Mouse (Mus musculus) myocyte (in vitro differentiated cells): ENCODE measurements around the gene Ylpm1. TPM values are rescaled to one million over a fixed set of nuclear protein-coding genes. Genes with fewer than 3 reads are reported as not detected.

ENCODE experiments used
- H3K27me3 ChIP-seq: one replicate; pipeline ENCODE4 v1.6.1; 2011; ENCODE audit not compliant: control insufficient read depth, insufficient read depth, insufficient read length
- H3K36me3 ChIP-seq: one replicate; pipeline ENCODE4 v1.6.1; 2011; ENCODE audit not compliant: control insufficient read depth, insufficient read depth
- H3K4me2 ChIP-seq: one replicate; pipeline ENCODE4 v1.6.1; 2011; ENCODE audit warnings: low read depth, control low read depth
- H3K4me3 ChIP-seq: one replicate; pipeline ENCODE4 v1.5.1; 2011; ENCODE audit warnings: mild to moderate bottlenecking, control low read depth, moderate library complexity
- H3K79me2 ChIP-seq: one replicate; pipeline ENCODE4 v1.6.1; 2011; ENCODE audit not compliant: control insufficient read depth, insufficient read depth
- H3ac ChIP-seq: one replicate; pipeline ENCODE4 v1.6.1; 2011; ENCODE audit not compliant: control insufficient read depth, insufficient read length
- CEBPB ChIP-seq: IDR thresholded peaks from 2 replicates; pipeline ENCODE4 v1.6.1; 2011; ENCODE audit warnings: mild to moderate bottlenecking, moderate library complexity; ENCODE audit not compliant: poor library complexity, insufficient read depth, severe bottlenecking
- E2F4 ChIP-seq: IDR thresholded peaks from one replicate; pipeline ENCODE4 v1.6.1; 2011; ENCODE audit warnings: mild to moderate bottlenecking, control low read depth, moderate library complexity; ENCODE audit not compliant: insufficient read depth
- MAX ChIP-seq: IDR thresholded peaks from one replicate; pipeline ENCODE4 v1.6.1; 2011; ENCODE audit warnings: low read depth, mild to moderate bottlenecking, control low read depth
- MYOD1 ChIP-seq, 3 experiments: IDR thresholded peaks; one replicate each; pipeline ENCODE4 v1.6.1; 2011; ENCODE audit warnings: control low read depth in 2 of 3, low read depth in 2 of 3, mild to moderate bottlenecking in 2 of 3, moderate library complexity in 1 of 3; ENCODE audit not compliant: insufficient read length in 2 of 3, control insufficient read depth in 1 of 3
- MYOG ChIP-seq, 3 experiments: IDR thresholded peaks; one replicate each; pipeline ENCODE4 v1.6.1; 2011; ENCODE audit warnings: control low read depth in 2 of 3, low read depth in 2 of 3, mild to moderate bottlenecking in 2 of 3; ENCODE audit not compliant: insufficient read length in 2 of 3, control insufficient read depth in 1 of 3, insufficient read depth in 1 of 3
- POLR2A ChIP-seq: IDR thresholded peaks from one replicate; pipeline ENCODE4 v1.6.1; 2011; ENCODE audit warnings: low read depth, mild to moderate bottlenecking, control low read depth, moderate library complexity; ENCODE audit not compliant: insufficient read length
- POLR2AphosphoS2 ChIP-seq: IDR thresholded peaks from one replicate; pipeline ENCODE4 v1.6.1; 2011; ENCODE audit warnings: low read depth, control low read depth; ENCODE audit not compliant: insufficient read length
- REST ChIP-seq: IDR thresholded peaks from one replicate; pipeline ENCODE4 v1.6.1; 2011; ENCODE audit warnings: mild to moderate bottlenecking, control low read depth, moderate library complexity; ENCODE audit not compliant: insufficient read depth, insufficient read length
- SRF ChIP-seq: IDR thresholded peaks from one replicate; pipeline ENCODE4 v1.6.1; 2011; ENCODE audit warnings: low read depth; ENCODE audit not compliant: control insufficient read depth, insufficient read length
- TCF12 ChIP-seq: IDR thresholded peaks from one replicate; pipeline ENCODE4 v1.6.1; 2011; ENCODE audit warnings: mild to moderate bottlenecking, control low read depth; ENCODE audit not compliant: poor library complexity, insufficient read depth, severe bottlenecking
- TCF3 ChIP-seq: IDR thresholded peaks from one replicate; pipeline ENCODE4 v1.6.1; 2011; ENCODE audit warnings: low read depth, control low read depth; ENCODE audit not compliant: insufficient read length
- USF1 ChIP-seq: IDR thresholded peaks from one replicate; pipeline ENCODE4 v1.6.1; 2011; ENCODE audit warnings: low read depth, mild to moderate bottlenecking, control low read depth, moderate library complexity
- polyA plus RNA-seq: library from polyadenylated mRNA; unstranded; fragments of >200 nt; fragmentation: generic; extraction: Trizol; gene quantifications from one replicate; pipeline ENCODE4 v1.2.1, GENCODE M21; 2012; ENCODE audit warnings: missing spikeins

Gene Ylpm1
- polyA plus RNA-seq, 1 experiment, result 21.0 TPM

DNA sequence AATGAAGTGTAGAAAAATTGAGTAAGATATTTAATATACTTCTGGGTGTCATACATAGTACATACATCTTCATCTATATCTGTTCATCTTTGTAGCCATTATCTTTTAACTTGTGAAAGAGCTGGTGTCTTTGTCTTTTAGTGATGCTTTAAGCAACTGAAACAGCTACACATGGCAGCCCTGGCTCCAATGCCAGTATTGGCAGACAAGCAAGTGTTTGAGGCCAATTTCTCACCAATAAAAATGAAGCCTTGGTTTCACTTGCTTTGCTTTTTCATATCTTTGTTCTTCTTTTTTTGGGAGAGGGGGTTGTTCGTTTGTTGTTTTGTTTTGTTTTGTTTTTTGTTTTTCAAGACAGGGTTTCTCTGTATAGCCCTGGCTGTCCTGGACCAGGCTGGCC lies 10.1 kb downstream of the Ylpm1 start:
- Histone ChIP-seq H3K36me3 (peaks cover 35% of the 10 kb centered on the region), H3K79me2 (peaks cover 100% of the 10 kb centered on the region), H3K27me3 (no peaks in the 10 kb centered on the region), H3ac (no peak overlapping the region), H3K4me3 (no peak overlapping the region), H3K4me2 (no peak overlapping the region)
- TF ChIP-seq TCF12 (no peak), POLR2A (no peak), CEBPB (no peak), MAX (no peak), MYOD1 (IDR thresholded peaks at IDR 0.05; ENCODE audit: control insufficient read depth in 1 of 3, insufficient read length in 2 of 3, low read depth in 2 of 3) (no peak), MYOG (IDR thresholded peaks at IDR 0.05; ENCODE audit: control insufficient read depth in 1 of 3, insufficient read depth in 1 of 3, insufficient read length in 2 of 3, low read depth in 2 of 3) (no peak), E2F4 (no peak), SRF (no peak), POLR2AphosphoS2 (no peak), REST (no peak), USF1 (no peak), TCF3 (no peak)

DNA sequence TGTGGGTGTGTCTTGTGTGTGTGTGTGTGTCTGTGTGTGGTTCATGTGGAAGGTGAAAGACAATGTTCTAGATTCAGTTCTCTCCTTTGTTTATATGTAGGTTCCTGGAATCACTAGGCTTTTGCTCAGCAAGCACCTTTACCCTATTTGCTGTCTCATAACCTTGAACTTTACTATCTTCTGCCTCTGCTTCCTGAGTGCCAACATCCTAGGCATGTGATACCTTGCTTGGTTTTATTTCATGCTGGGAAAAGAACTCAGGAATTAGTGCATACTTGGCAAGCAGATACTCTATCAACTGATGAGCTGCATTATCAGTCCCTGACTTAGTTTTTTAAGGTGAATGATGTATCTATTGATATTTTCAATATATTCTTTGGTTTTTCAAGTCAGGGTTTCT lies 10.9 kb downstream of the Ylpm1 start:
- Histone ChIP-seq H3K4me3 (no peak overlapping the region), H3K79me2 (peaks cover 98% of the 10 kb centered on the region), H3K36me3 (peaks cover 29% of the 10 kb centered on the region), H3K4me2 (no peak overlapping the region), H3ac (no peak overlapping the region), H3K27me3 (no peaks in the 10 kb centered on the region)
- no peak for TF ChIP-seq USF1
- TF ChIP-seq POLR2AphosphoS2, result no peak
- no peak for TF ChIP-seq POLR2A
- no peak for TF ChIP-seq MYOG (IDR thresholded peaks at IDR 0.05; ENCODE audit: control insufficient read depth in 1 of 3, insufficient read depth in 1 of 3, insufficient read length in 2 of 3, low read depth in 2 of 3)
- no peak for TF ChIP-seq SRF
- no peak for TF ChIP-seq TCF3
- TF ChIP-seq TCF12, result no peak
- TF ChIP-seq E2F4, result no peak
- no peak for TF ChIP-seq CEBPB
- no peak for TF ChIP-seq MAX
- no peak for TF ChIP-seq MYOD1 (IDR thresholded peaks at IDR 0.05; ENCODE audit: control insufficient read depth in 1 of 3, insufficient read length in 2 of 3, low read depth in 2 of 3)
- no peak for TF ChIP-seq REST

GRCm38 (mm10) chr12:85009776-85010175 lies 13.7 kb downstream of the Ylpm1 start:
- no peaks in the 10 kb centered on the region for H3K27me3 ChIP-seq
- H3K4me2 ChIP-seq, result no peak overlapping the region
- H3K36me3 ChIP-seq, result peaks cover 28% of the 10 kb centered on the region

DNA sequence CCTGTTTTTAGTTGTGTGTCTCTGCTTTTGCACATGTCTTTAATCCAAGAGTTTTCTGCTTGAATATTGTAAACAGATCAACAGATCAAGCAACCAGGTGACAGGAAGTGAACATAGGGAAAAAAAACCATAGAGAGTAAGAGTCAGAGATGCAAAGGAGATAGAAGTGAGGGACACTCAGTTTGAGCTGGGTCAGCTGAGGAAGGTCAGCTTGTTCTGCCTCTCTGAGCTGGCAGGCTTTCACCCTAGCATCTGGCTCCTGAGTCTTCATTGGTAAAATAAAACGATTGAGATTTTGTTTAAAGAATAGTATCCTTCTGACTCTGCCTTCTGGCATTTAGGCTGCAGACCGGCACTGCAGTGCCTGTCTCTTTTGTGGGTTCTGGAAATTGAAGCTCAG lies 14.4 kb downstream of the Ylpm1 start:
- Histone ChIP-seq H3K36me3 (peaks cover 28% of the 10 kb centered on the region), H3K27me3 (no peaks in the 10 kb centered on the region), H3K4me2 (no peak overlapping the region), H3K79me2 (peaks cover 72% of the 10 kb centered on the region), H3ac (no peak overlapping the region), H3K4me3 (no peak overlapping the region)
- TF ChIP-seq CEBPB, result no peak

More at GRCm38 (mm10) chr12:85009776-85010175, 13.7 kb downstream of the Ylpm1 start:
- peaks cover 80% of the 10 kb centered on the region for H3K79me2 ChIP-seq
- TF ChIP-seq TCF12 (no peak), MYOG (IDR thresholded peaks at IDR 0.05; ENCODE audit: control insufficient read depth in 1 of 3, insufficient read depth in 1 of 3, insufficient read length in 2 of 3, low read depth in 2 of 3) (no peak), USF1 (no peak), MYOD1 (IDR thresholded peaks at IDR 0.05; ENCODE audit: control insufficient read depth in 1 of 3, insufficient read length in 2 of 3, low read depth in 2 of 3) (no peak), POLR2A (no peak), CEBPB (no peak), E2F4 (no peak), TCF3 (no peak), POLR2AphosphoS2 (no peak), MAX (no peak), SRF (no peak), REST (no peak)
- no peak overlapping the region for H3K4me3 ChIP-seq
- H3ac ChIP-seq, result no peak overlapping the region

DNA sequence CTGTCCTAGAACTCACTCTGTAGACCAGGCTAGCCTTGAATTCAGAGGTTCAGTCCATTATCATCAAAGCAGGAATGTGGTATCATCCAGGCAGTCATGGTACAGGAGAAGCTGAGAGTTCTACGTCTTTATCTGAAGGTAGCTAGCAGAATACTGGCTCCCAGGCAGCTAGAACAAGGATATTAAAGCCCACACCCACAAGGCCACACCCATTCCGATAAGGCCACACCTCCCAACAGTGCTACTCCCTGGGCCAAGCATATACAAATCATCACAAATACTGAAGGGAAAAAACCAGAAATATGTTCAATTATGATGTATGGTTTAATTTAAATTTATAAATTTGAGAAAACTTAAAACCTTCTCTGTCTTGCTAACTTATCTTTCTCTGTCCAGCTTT lies 16.1 kb downstream of the Ylpm1 start:
- Histone ChIP-seq H3K79me2 (peaks cover 60% of the 10 kb centered on the region), H3K27me3 (no peaks in the 10 kb centered on the region), H3K4me3 (no peak overlapping the region), H3K4me2 (no peak overlapping the region), H3K36me3 (peaks cover 39% of the 10 kb centered on the region), H3ac (no peak overlapping the region)
- TF ChIP-seq POLR2A (no peak), E2F4 (no peak), SRF (no peak), REST (no peak), MAX (no peak), TCF12 (no peak), CEBPB (no peak), USF1 (no peak), MYOG (IDR thresholded peaks at IDR 0.05; ENCODE audit: control insufficient read depth in 1 of 3, insufficient read depth in 1 of 3, insufficient read length in 2 of 3, low read depth in 2 of 3) (no peak), POLR2AphosphoS2 (no peak), TCF3 (no peak), MYOD1 (IDR thresholded peaks at IDR 0.05; ENCODE audit: control insufficient read depth in 1 of 3, insufficient read length in 2 of 3, low read depth in 2 of 3) (no peak)
